ENCODE assay signal across 9 mouse cellular contexts in the genomic region with DNA sequence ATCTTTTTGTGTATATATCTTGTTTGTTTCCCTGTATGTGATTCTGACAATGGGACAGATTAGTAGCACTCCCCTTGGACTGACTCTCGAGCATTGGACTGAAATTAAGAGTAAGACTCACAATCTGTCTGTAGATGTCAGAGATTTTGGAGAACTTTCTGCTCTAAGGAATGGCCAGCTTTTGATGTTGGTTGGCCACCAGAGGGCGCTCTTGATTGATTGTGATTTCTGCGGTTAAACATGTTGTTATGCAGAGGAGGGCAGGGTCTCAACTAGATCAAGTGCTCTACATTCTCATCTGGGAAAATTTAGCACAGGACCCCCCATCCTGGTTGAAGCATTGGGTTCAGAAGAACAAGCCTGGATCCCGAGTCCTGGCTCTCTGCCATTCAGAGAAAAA.
DNase-seq lines count a peak whose midpoint lies in the region; ATAC-seq and TF ChIP-seq lines count a peak whose summit lies in the region.
"Had no signal": no experiment of that assay in that cellular context is flagged by ENCODE, and none has a peak within 500 bp of the region (broad histone marks: within the 10 kb centered on the region; RNA-seq: fewer than 3 reads in every experiment).

No protein-coding gene starts in this region.

- H3K36me3 ChIP-seq in midbrain, embryonic 11.5 days (ENCODE audit: control insufficient read depth, insufficient read depth, low read length), result no peaks in the 10 kb centered on the region
- no peaks in the 10 kb centered on the region for H3K36me3 ChIP-seq in midbrain, embryonic 15.5 days (replicated peaks)
- H3K36me3 ChIP-seq in small intestine, adult 2 months (ENCODE audit: control insufficient read depth, insufficient read depth, low read length), result no peaks in the 10 kb centered on the region
- H3K36me3 ChIP-seq: lung, embryonic 15.5 days had no signal

- H3K27me3 ChIP-seq in midbrain, embryonic 11.5 days (ENCODE audit: control insufficient read depth, insufficient read depth, low read length), result no peaks in the 10 kb centered on the region
- no peaks in the 10 kb centered on the region for H3K27me3 ChIP-seq in midbrain, embryonic 15.5 days (replicated peaks)
- no peaks in the 10 kb centered on the region for H3K27me3 ChIP-seq in small intestine, adult 2 months (ENCODE audit: control insufficient read depth, insufficient read depth, low read length)
- H3K27me3 ChIP-seq: lung, embryonic 15.5 days had no signal

- H3K9me3 ChIP-seq in midbrain, embryonic 11.5 days (ENCODE audit: control insufficient read depth, low read length), result no peaks in the 10 kb centered on the region
- no peaks in the 10 kb centered on the region for H3K9me3 ChIP-seq in midbrain, embryonic 15.5 days
- H3K9me3 ChIP-seq: lung, embryonic 15.5 days had no signal

- ATAC-seq in midbrain, embryonic 11.5 days (ENCODE audit: low FRiP score), result no peak
- no peak for ATAC-seq in midbrain, embryonic 15.5 days (replicated peaks)

- no peak overlapping the region for H3K4me3 ChIP-seq in midbrain, embryonic 11.5 days (ENCODE audit: low read depth, low read length)
- H3K4me3 ChIP-seq in midbrain, embryonic 15.5 days, result no peak overlapping the region
- no peak overlapping the region for H3K4me3 ChIP-seq in small intestine, adult 2 months (ENCODE audit: low read depth, low read length)
- H3K4me3 ChIP-seq: lung, embryonic 15.5 days had no signal

- H3K27ac ChIP-seq in midbrain, embryonic 11.5 days (ENCODE audit: low read depth, low read length), result no peak overlapping the region
- H3K27ac ChIP-seq in midbrain, embryonic 15.5 days, result no peak overlapping the region
- H3K27ac ChIP-seq in small intestine, adult 2 months (ENCODE audit: insufficient read depth, low read depth, low read length), result no peak overlapping the region
- H3K27ac ChIP-seq: lung, embryonic 15.5 days had no signal

- H3K4me1 ChIP-seq in midbrain, embryonic 11.5 days (ENCODE audit: control insufficient read depth, insufficient read depth, low read length), result 0 out of 2 replicates have a peak, but pooled peaks cover 2% of the 10 kb centered on the region
- no peaks in the 10 kb centered on the region for H3K4me1 ChIP-seq in midbrain, embryonic 15.5 days
- H3K4me1 ChIP-seq in small intestine, adult 2 months (ENCODE audit: control insufficient read depth, insufficient read depth, insufficient read length, low read length), result no peaks in the 10 kb centered on the region
- H3K4me1 ChIP-seq: lung, embryonic 15.5 days had no signal

- H3K4me2 ChIP-seq in midbrain, embryonic 11.5 days, result no peak overlapping the region
- no peak overlapping the region for H3K4me2 ChIP-seq in midbrain, embryonic 15.5 days
- H3K4me2 ChIP-seq: lung, embryonic 15.5 days had no signal

- peak; percentile 27 for DNase-seq in embryo, embryonic 10 days (ENCODE audit: low spot score)
- DNase-seq in embryo, embryonic 9.5 days (ENCODE audit: extremely low spot score), result no peak
- peak; percentile 88 for DNase-seq in midbrain, embryonic 11.5 days (ENCODE audit: low spot score, missing footprints)
- DNase-seq in forelimb bud, embryonic 11.5 days (ENCODE audit: low read depth, low spot score), result peak; percentile 18
- DNase-seq in right cerebral cortex, postnatal 36 days (ENCODE audit: low spot score in 2 of 2), result no peak
- DNase-seq in right cerebral cortex, postnatal 14 days, result no peak

- TF ChIP-seq POLR2A in small intestine, adult 2 months (IDR thresholded peaks at IDR 0.05; ENCODE audit: low read depth, low read length), result no peak

- H3K9ac ChIP-seq in midbrain, embryonic 11.5 days (ENCODE audit: low read length), result no peak overlapping the region
- no peak overlapping the region for H3K9ac ChIP-seq in midbrain, embryonic 15.5 days
- H3K9ac ChIP-seq: lung, embryonic 15.5 days had no signal

- WGBS in midbrain, embryonic 11.5 days, result 77% methylated on average over 4 of the region's 4 CpGs
- WGBS in midbrain, embryonic 15.5 days, result 78% methylated on average over 4 of the region's 4 CpGs
- WGBS in small intestine, adult 2 months, result 68% methylated on average over 4 of the region's 4 CpGs

- peak; percentile 23; the same call in 1 of the 2 replicates for TF ChIP-seq CTCF in small intestine, adult 2 months (IDR thresholded peaks at IDR 0.05; ENCODE audit: extremely low read depth, insufficient read length, insufficient replicate concordance, low read depth, low read length)

Comparison
In these comparisons a context has a peak if more than half of its experiments do, and no peak if none do; other contexts are left out.
1. DNase-seq: peak in embryo, embryonic 10 days (single experiment), midbrain, embryonic 11.5 days (single experiment) and forelimb bud, embryonic 11.5 days (single experiment); none in embryo, embryonic 9.5 days (single experiment), right cerebral cortex, postnatal 36 days (0 of 2) and right cerebral cortex, postnatal 14 days (single experiment).